Mouse (Mus musculus) kidney, adult 2 months (tissue): Measurements from ENCODE around the gene Ptf1a. TPM values are rescaled to one million over a fixed set of nuclear protein-coding genes. Genes with fewer than 3 reads are reported as not detected.

Experiments used
- DNase-seq: peaks from one replicate; pipeline ENCODE4 v3.0.0; 2021
- H3K27ac ChIP-seq: fragments of 200-500 bp; 2 replicates; pipeline ENCODE4 v1.5.1; 2012; ENCODE audit warnings: low read depth, low read length, control low read depth, inconsistent platforms; ENCODE audit not compliant: insufficient read depth
- H3K27me3 ChIP-seq: fragments of 200-500 bp; replicated peaks from 2 replicates; pipeline ENCODE4 v1.6.1; 2012; ENCODE audit warnings: mild to moderate bottlenecking, moderate library complexity, low read length, inconsistent platforms; ENCODE audit not compliant: control insufficient read depth, insufficient read depth
- H3K36me3 ChIP-seq: fragments of 200-500 bp; 2 replicates; pipeline ENCODE4 v1.6.1; 2012; ENCODE audit warnings: mild to moderate bottlenecking, moderate library complexity, low read length, inconsistent platforms; ENCODE audit not compliant: control insufficient read depth, insufficient read depth
- H3K4me1 ChIP-seq: fragments of 200-500 bp; 2 replicates; pipeline ENCODE4 v1.6.1; 2011; ENCODE audit warnings: low read length; ENCODE audit not compliant: control insufficient read depth, insufficient read depth
- H3K4me3 ChIP-seq: fragments of 200-500 bp; 2 replicates; pipeline ENCODE4 v1.5.1; 2011; ENCODE audit warnings: mild to moderate bottlenecking, low read depth, low read length, control low read depth; ENCODE audit not compliant: insufficient read depth
- CTCF ChIP-seq: fragments of 200-500 bp; conservative IDR thresholded peaks from 2 replicates; pipeline ENCODE4 v1.5.1; 2011; ENCODE audit warnings: low read depth, mild to moderate bottlenecking, control low read depth, low read length, moderate library complexity, mixed read lengths; ENCODE audit not compliant: insufficient read depth, insufficient read length
- POLR2A ChIP-seq: fragments of 200-500 bp; IDR thresholded peaks from one replicate; pipeline ENCODE4 v1.6.1; 2011; ENCODE audit warnings: low read depth, low read length, control low read depth
- WGBS: fragments of 180-500 bp; shearing (Covaris S2); methylation state at CpG from one replicate; pipeline ENCODE4 v1.1.7; 2018; 5-methylcytosine and 5-hydroxymethylcytosine counted together
- polyA plus RNA-seq: library from polyadenylated mRNA; depleted of rRNA; stranded (reverse); fragments of >200 nt; gene quantifications from 2 replicates; pipeline ENCODE4 v1.2.3, GENCODE M21; 2012; rRNA removed

Ptf1a gene
- polyA plus RNA-seq = not detected in 2 replicates

DNA sequence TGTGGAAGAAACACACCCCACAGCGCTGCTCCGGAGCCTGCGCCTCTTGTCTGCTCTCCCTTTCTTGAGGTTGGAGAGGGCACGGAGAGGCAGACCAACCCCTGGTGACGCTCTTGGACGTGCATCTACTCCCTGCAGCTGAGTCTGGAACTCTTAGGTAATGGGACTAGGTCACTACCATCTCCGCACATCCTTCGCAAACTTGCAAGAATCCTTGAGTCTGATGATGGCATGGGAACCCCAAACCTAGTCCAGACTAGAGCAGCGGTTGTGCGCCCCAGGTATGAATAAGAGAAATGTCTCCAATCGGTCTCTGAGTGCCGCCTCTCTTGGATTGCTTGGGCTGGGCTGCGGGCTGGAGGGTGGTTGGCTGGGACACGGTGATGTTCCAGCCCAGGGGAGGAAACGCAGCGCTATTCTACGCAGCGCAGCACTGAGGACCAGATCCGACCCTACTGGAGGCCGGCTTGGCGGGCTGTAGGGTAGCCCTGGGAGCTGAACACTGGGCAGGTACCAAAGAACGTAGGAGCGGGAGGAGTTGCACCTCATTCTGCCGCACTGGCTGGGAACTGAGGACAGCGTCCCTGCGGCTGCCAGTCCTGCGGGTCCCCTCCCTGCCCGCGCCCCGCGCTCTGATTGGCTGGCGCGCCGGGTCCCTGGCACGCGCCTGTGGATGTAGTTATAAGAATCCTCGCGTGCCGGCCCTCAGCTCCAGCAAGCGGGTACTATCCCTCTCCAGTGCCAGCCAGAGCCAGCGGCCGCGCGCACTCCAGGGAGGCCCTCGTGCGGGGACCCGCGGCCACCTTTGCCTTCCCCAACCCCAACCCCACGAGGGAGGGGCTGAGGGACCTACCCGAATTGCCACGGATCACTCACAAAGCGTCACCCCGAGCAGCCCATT, at the start of gene Ptf1a:
Ptf1a (plus strand) TSS at position 733 of the 901 bp plus-strand sequence.
- Histone ChIP-seq H3K27me3 (no peaks in the 10 kb centered on the region; the same call in 1 of the 2 replicates), H3K27ac (no peak within 1 kb of the TSS), H3K4me1 (no peaks in the 10 kb centered on the region), H3K36me3 (no peaks in the 10 kb centered on the region), H3K4me3 (no peak within 1 kb of the TSS)
- 2% methylated on average over 53 of the region's 53 CpGs for WGBS
- no peak for TF ChIP-seq CTCF
- no peak for TF ChIP-seq POLR2A
- no peak for DNase-seq

DNA sequence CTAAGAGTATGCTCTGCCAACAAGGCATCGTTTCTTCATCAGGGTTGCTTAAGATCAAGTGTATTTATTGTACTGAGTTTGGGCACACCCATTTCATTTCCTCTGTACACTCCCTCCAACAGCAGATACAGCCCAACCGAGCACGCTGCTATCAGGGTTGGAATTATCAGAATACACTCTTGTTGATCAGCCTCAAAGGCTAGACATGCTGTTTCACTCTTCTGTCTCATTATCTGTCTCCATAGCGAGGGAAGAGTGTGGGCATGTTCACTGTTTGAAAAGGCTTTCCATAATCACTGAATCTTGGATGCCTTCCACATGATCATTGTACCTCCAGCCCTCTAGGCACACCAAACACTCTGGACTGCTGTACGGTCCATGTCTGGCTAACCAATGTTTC, 40.1 kb upstream of the Ptf1a start:
- Histone ChIP-seq H3K27me3 (no peaks in the 10 kb centered on the region), H3K36me3 (no peaks in the 10 kb centered on the region), H3K4me3 (no peak overlapping the region), H3K4me1 (no peaks in the 10 kb centered on the region), H3K27ac (no peak overlapping the region)
- 64% methylated on average over 5 of the region's 5 CpGs for WGBS
- peak; percentile 3 for DNase-seq
- TF ChIP-seq CTCF = no peak
- no peak for TF ChIP-seq POLR2A

DNA sequence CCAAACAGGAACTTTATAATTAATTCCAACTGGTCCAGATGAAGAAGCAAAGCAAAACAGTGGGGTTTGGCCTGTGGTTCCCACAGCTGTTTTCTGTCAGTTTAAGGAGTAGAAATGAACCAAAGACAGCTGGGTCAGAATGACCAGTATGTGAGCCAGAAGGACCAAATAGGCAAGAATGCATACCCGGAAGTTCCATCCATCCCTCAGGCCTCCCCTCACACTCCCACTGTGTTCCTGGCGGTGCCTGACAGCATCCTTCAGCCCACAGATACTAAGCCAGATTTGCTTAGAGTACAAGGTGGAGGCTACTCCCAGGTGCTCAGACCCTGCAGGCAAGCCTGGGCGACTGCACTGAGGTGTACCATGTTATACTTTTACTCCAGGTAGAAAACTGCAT, 38.9 kb upstream of the Ptf1a start:
- no peaks in the 10 kb centered on the region for H3K36me3 ChIP-seq
- no peak for TF ChIP-seq CTCF
- no peak for TF ChIP-seq POLR2A
- H3K4me1 ChIP-seq = no peaks in the 10 kb centered on the region
- no peak overlapping the region for H3K27ac ChIP-seq
- H3K4me3 ChIP-seq = no peak overlapping the region
- WGBS = 44% methylated on average over 3 of the region's 3 CpGs
- DNase-seq = peak; percentile 30
- H3K27me3 ChIP-seq = no peaks in the 10 kb centered on the region

DNA sequence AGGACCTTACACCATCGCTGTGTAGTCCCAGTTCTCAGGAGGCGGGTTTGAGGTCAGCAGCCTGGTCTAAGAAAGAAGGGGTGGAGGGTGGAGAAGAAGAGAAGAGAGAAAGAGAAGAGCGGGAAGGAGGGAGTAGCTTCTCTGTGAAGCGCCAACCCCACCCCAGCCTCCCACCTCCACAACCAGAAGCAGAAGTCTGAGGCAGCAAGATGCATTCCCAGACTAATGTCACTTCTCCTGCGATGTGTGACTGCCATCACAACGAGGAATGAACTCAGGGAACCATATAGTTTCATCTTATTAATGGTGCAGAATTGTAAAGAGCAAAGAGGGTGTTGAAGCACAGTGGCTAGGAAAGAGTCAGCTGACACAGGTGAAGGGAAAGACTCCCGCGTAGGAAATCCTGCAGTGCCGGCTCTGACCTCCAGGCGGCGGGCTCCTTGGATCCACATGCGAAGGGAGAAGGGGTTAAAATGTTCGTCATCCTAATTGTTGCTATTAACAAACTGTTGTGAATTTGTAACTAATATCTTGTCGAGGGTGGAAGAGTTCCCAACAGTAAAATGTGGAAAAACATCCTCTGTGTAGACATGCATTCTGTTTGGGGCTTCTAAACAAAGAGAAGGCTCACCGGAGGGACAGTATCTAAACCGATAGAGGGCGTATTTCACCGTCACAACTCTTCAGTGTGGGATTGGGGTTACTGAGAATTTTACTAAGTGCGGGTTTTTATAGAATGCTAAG, 31.1 kb upstream of the Ptf1a start:
- Histone ChIP-seq H3K36me3 (no peaks in the 10 kb centered on the region), H3K4me1 (no peaks in the 10 kb centered on the region; the same call in 1 of the 2 replicates), H3K27ac (no peak overlapping the region), H3K27me3 (no peaks in the 10 kb centered on the region), H3K4me3 (no peak overlapping the region)
- WGBS = 20% methylated on average over 19 of the region's 19 CpGs
- peak; percentile 67 for DNase-seq
- TF ChIP-seq CTCF (peak; percentile 71), POLR2A (no peak)

DNA sequence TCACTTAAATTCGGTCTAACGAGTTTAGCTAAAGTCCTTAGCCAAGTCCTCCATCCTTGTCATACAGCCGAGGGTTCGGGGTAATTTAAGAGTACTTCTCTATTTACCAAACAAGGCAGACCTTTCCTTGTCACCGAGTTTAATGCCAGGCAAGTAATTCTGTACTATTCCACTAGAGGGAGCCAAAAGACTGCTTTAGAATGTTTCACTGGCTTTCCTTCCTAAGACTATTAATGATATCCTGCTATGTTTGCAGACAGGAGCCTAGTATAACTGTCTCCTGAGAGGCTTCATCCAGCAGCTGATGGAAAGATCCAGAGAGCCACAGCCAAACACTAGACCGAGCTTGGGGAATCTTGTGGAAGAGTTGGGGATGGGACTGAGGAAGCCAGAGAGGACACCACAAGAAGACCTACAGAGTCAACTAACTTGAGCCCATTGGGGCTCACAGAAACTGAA, 30.4 kb upstream of the Ptf1a start:
- no peak overlapping the region for H3K4me3 ChIP-seq
- TF ChIP-seq CTCF (peak; percentile 34; the same call in 1 of the 2 replicates), POLR2A (no peak)
- DNase-seq = peak; percentile 81
- no peaks in the 10 kb centered on the region; the same call in 1 of the 2 replicates for H3K4me1 ChIP-seq
- H3K27me3 ChIP-seq = no peaks in the 10 kb centered on the region
- no peaks in the 10 kb centered on the region for H3K36me3 ChIP-seq
- no peak overlapping the region for H3K27ac ChIP-seq
- 2% methylated on average over 6 of the region's 6 CpGs for WGBS

DNA sequence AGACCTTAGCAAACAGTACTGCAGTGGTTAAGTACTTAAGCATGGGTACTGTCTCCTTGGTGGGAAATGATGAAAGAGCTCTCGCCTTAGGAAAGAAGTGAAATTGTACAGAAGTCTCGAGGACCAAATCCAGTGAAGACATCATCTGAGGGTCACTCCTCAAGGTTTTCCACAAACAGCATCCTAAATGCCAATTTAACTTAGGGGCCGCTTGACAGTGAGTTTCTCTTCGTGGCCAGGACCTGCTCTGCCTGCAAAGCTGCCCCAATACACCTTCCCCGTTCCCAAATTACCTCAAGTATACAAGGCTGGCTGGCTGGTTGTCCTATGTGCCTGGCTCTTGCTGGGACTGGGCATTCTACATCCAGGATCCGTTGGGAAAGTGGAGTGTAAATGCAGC, 29.4 kb upstream of the Ptf1a start:
- Histone ChIP-seq H3K4me1 (no peaks in the 10 kb centered on the region; the same call in 1 of the 2 replicates), H3K27me3 (no peaks in the 10 kb centered on the region), H3K4me3 (no peak overlapping the region), H3K36me3 (no peaks in the 10 kb centered on the region), H3K27ac (no peak overlapping the region)
- 62% methylated on average over 6 of the region's 6 CpGs for WGBS
- no peak for DNase-seq
- TF ChIP-seq POLR2A = no peak
- no peak for TF ChIP-seq CTCF
